Mouse (Mus musculus) effector memory CD4-positive, alpha-beta T cell, adult 5 months (primary cell): ENCODE data around the gene Grm5. TPM values are rescaled to one million over a fixed set of nuclear protein-coding genes. Genes with fewer than 3 reads are reported as not detected.

Source experiments
- polyA plus RNA-seq: library from polyadenylated mRNA; unstranded; fragments of 100-300 nt; shearing (Covaris generic); gene quantifications from one replicate; pipeline ENCODE4 v1.2.1, GENCODE M21; 2017

The Grm5 gene
- 0.07 TPM for polyA plus RNA-seq

GRCm38 (mm10) chr7:87583868-87584267 is at the start of gene Grm5:
TSS of gene Grm5 (plus strand) at chr7:87584168.

Other genes starting within 250 kb of the Grm5 start
- gene Tyr, start 90.7 kb upstream of the Grm5 start, polyA plus RNA-seq = not detected